Mouse (Mus musculus) G1E (cell line): ENCODE results near the gene Plin5. TPM values are rescaled to one million over a fixed set of nuclear protein-coding genes. Genes with fewer than 3 reads are reported as not detected.

Source experiments
- ATAC-seq: 2 replicates; pipeline ENCODE4 v1.8.0; 2016; ENCODE audit warnings: mild to moderate bottlenecking; ENCODE audit not compliant: insufficient number of reproducible peaks, poor library complexity, low FRiP score, severe bottlenecking; ENCODE audit errors: extremely low read depth
- DNase-seq: peaks from one replicate; pipeline ENCODE4 v3.0.0; 2012; ENCODE audit warnings: low spot score
- H3K27me3 ChIP-seq: 2 replicates; pipeline ENCODE4 v1.6.1; 2012; ENCODE audit warnings: mild to moderate bottlenecking, low read length, inconsistent platforms; ENCODE audit not compliant: insufficient read depth
- H3K36me3 ChIP-seq: replicated peaks from 2 replicates; pipeline ENCODE3; 2012; ENCODE audit warnings: mild to moderate bottlenecking, inconsistent platforms
- H3K4me1 ChIP-seq: 2 replicates; pipeline ENCODE4 v1.6.1; 2012; ENCODE audit warnings: low read depth, low read length, inconsistent platforms, mixed read lengths; ENCODE audit not compliant: insufficient read depth
- H3K4me3 ChIP-seq: 2 replicates; pipeline ENCODE4 v1.5.1; 2012; ENCODE audit warnings: low read depth, mild to moderate bottlenecking, inconsistent platforms, low read length, moderate library complexity, mixed read lengths
- H3K9me3 ChIP-seq: replicated peaks from 2 replicates; pipeline ENCODE4 v1.6.1; 2012; ENCODE audit warnings: inconsistent platforms
- CTCF ChIP-seq: IDR thresholded peaks from 2 replicates; pipeline ENCODE4 v1.5.1; 2012; ENCODE audit warnings: low read depth, low read length, inconsistent platforms, mixed read lengths
- GATA1 ChIP-seq: IDR thresholded peaks from 2 replicates; pipeline ENCODE4 v1.6.1; 2012; ENCODE audit warnings: borderline replicate concordance, low read length, inconsistent platforms, mixed read lengths
- GATA2 ChIP-seq: IDR thresholded peaks from 2 replicates; pipeline ENCODE4 v1.6.1; 2012; ENCODE audit warnings: low read depth, low read length, inconsistent platforms, borderline replicate concordance
- POLR2AphosphoS5 ChIP-seq: IDR thresholded peaks from 2 replicates; pipeline ENCODE4 v1.6.1; 2012; ENCODE audit warnings: low read depth, low read length, inconsistent platforms; ENCODE audit not compliant: insufficient replicate concordance
- TAL1 ChIP-seq: conservative IDR thresholded peaks from 2 replicates; pipeline ENCODE4 v1.6.1; 2012; ENCODE audit warnings: low read depth, low read length, inconsistent platforms, mixed read lengths
- polyA plus RNA-seq: library from polyadenylated mRNA; stranded (reverse); fragments of >175 nt; gene quantifications from 2 replicates; pipeline ENCODE4 v1.2.3, GENCODE M21; 2012
- total RNA-seq, 2 experiments: library from RNA; stranded (forward) in 1 of 2; stranded (reverse) in 1 of 2; fragments of 200-1000 nt in 1 of 2; fragments of >200 nt in 1 of 2; fragmentation: Nextera tagmentation in 1 of 2; gene quantifications; 2 replicates each; pipeline ENCODE4 v1.2.3; 2014 to 2017

The Plin5 gene
- total and polyA plus RNA-seq, 3 experiments, result not detected

DNA sequence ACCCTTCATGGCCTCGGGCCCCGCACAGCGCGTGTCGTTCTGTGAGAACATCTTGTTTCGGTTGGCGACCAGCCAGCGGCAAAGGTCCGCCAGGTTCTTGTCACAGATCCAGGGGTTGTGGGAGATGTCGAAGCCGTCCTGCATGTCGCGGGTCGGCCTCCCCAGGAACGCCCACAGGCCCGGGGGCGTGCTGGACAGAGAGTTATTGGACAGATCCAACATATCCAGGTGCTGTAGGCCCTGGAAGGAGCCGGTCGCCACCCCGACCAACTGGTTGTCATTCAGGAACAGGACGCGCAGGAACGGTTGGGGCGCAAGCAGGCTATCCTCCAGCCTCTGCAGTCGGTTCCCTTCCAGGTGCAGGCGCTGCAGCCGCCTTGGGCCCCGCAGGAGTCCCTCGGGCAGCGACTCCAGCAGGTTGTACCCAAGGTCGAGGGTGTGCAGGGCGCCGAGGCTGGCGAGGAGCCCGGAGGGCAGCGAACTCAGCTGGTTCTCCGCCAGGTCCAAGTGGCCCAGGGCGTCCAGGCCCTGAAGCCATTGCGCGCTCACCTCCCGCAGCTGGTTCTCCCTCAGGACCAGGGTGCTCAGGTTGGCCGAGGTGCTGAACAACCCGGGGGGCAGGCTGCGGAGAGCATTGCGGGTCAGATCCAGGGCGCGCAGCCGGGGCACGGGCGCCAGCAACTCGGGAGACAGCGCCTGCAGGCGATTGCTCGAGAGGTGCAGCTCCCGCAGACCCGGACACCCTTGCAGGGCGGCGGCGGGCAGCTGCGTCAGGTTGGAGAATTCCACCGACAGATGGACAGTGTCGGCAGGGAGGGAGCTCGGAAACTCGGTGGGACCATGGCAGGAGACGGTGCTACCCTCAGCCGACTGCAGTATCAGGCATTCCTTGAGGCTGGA, 2.8 kb upstream of the Plin5 start:
- TF ChIP-seq GATA1 (no peak), CTCF (no peak), GATA2 (no peak), POLR2AphosphoS5 (no peak), TAL1 (no peak)
- Histone ChIP-seq H3K36me3 (peaks cover 10% of the 10 kb centered on the region), H3K9me3 (no peaks in the 10 kb centered on the region), H3K4me3 (no peak overlapping the region), H3K27me3 (peaks cover 61% of the 10 kb centered on the region), H3K4me1 (peaks cover 11% of the 10 kb centered on the region)
- DNase-seq, result no peak
- ATAC-seq, result no peak

DNA sequence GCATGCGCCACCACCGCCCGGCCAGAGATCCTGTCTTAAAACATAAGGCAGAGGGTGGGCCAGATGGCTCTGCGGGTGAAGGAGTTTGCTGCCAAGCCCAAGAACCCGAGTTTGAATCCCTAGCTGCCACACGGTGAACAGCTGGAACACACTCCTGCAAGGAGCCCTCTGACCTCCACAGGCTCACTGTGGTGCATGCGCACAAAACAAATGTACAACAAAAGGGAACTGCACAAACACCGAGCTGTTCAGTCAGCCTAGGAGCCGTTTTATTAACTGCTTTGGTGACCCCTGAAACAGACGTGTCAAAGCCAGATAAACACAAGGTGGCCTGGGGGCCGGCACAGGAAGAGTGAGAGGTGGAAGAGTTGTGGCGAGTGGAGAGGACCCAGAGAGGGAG, 2.0 kb upstream of the Plin5 start:
- Histone ChIP-seq H3K27me3 (peaks cover 64% of the 10 kb centered on the region), H3K4me1 (peaks cover 8% of the 10 kb centered on the region; the same call in 1 of the 2 replicates), H3K9me3 (no peaks in the 10 kb centered on the region), H3K36me3 (peaks cover 6% of the 10 kb centered on the region), H3K4me3 (no peak overlapping the region)
- no peak for ATAC-seq
- no peak for DNase-seq
- no peak for TF ChIP-seq POLR2AphosphoS5
- no peak for TF ChIP-seq GATA1
- no peak for TF ChIP-seq TAL1

DNA sequence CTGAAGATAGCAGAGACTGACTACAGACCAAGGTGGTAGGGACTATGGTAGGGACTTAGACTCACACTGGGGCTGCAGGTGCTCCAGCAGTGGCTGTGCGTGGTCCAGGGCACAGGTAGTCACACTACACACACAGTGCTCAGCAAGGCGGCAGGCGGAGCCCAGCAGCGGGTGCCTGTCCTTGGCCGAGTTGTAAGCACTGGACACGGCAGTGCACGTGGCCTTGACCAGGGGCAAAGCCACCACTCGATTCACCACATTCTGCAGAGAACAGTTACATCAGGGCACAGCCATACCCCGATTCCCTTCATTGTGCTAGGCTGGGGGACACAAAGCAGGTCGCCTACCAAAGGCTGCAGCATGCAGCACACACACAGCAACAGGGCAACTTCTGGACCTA, 1.2 kb downstream of the Plin5 start:
- no peak for DNase-seq
- Histone ChIP-seq H3K9me3 (no peaks in the 10 kb centered on the region), H3K4me1 (peaks cover 6% of the 10 kb centered on the region; the same call in 1 of the 2 replicates), H3K36me3 (peaks cover 14% of the 10 kb centered on the region), H3K4me3 (no peak overlapping the region), H3K27me3 (peaks cover 44% of the 10 kb centered on the region)
- no peak for ATAC-seq
- TF ChIP-seq GATA2 (no peak), TAL1 (no peak), GATA1 (no peak), POLR2AphosphoS5 (no peak), CTCF (no peak)

DNA sequence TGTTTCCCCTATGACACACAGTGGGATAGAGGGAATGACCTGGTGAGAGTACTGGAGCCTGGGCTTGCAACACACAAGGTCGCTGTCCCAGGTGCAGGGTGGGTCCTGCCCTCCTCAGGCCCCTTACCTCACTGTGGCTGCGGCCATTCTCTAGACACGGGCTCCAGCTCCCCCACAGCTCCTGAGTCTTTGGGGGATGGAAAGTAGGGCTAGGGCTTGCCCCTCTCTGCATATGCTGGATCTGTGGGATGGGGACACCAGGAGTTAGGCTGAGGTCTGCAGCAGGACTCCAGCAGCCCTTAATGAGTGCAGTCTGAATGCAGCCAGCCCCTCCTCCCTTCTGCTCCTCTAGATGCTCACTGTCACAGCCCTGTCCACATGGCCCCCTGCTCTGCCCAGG, 4.7 kb downstream of the Plin5 start:
- no peak for TF ChIP-seq CTCF
- TF ChIP-seq GATA2, result no peak
- TF ChIP-seq POLR2AphosphoS5, result no peak
- TF ChIP-seq GATA1, result no peak
- TF ChIP-seq TAL1, result no peak
- H3K4me3 ChIP-seq, result no peak overlapping the region
- no peak for ATAC-seq

DNA sequence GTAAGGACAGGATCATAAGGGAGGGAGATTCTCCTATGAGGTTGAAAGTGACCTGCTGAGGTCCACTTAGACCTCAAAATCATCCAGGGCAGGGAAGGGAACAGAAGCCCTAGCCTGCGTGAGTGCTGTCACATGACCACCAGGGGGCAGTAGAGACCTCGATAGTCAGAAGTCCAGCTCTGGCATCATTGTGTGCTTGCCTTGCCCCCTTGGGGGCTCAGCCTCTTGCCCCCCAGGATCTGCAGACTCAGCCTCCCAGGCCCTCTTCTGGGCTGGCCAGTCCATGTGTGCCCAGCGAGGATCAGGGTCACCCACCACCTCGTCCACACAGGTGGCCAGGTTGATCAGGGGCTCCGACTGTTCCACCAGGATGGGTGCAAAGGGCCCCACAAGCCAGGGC, 5.5 kb downstream of the Plin5 start:
- peaks cover 3% of the 10 kb centered on the region; the same call in 1 of the 2 replicates for H3K4me1 ChIP-seq
- no peak overlapping the region for H3K4me3 ChIP-seq
- H3K27me3 ChIP-seq, result peaks cover 17% of the 10 kb centered on the region; the same call in 1 of the 2 replicates
- TF ChIP-seq CTCF, result peak; percentile 94
- TF ChIP-seq POLR2AphosphoS5, result no peak
- ATAC-seq (peak; percentile 45; the same call in 1 of the 2 replicates), DNase-seq (peak; percentile 74)
- peaks cover 50% of the 10 kb centered on the region for H3K36me3 ChIP-seq
- H3K9me3 ChIP-seq, result no peaks in the 10 kb centered on the region

More for the DNA sequence above, 4.7 kb downstream of the Plin5 start:
- peaks cover 24% of the 10 kb centered on the region; the same call in 1 of the 2 replicates for H3K27me3 ChIP-seq
- H3K9me3 ChIP-seq, result no peaks in the 10 kb centered on the region
- H3K36me3 ChIP-seq, result peaks cover 41% of the 10 kb centered on the region
- DNase-seq, result no peak
- H3K4me1 ChIP-seq, result peaks cover 9% of the 10 kb centered on the region; the same call in 1 of the 2 replicates

DNA sequence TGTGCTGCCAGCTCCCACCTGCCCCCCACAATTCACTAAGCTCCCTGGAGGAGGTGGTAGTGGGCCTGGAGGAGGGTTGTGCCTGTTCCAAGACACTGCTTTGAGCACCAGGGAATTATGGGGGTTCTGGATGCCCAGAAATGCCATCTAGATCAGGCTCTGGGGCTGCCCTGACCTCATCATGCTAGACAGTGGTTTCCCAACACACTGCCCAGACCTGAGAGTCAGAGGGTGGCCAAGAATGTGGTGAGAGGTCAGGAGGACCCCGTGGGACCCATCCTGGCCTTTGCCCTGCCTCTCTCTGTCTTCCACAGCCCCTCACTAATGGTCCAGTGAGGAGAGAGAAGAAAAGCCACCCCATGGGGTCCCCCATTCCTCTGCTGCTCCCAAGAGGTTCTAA, 6.4 kb downstream of the Plin5 start:
- peaks cover 51% of the 10 kb centered on the region for H3K36me3 ChIP-seq
- TF ChIP-seq CTCF, result no peak
- no peak for TF ChIP-seq GATA1
- no peak for TF ChIP-seq POLR2AphosphoS5
- no peak for TF ChIP-seq TAL1
- no peak for TF ChIP-seq GATA2
- no peak for DNase-seq
- no peaks in the 10 kb centered on the region for H3K9me3 ChIP-seq
- H3K4me1 ChIP-seq, result peaks cover 3% of the 10 kb centered on the region; the same call in 1 of the 2 replicates
- no peak overlapping the region for H3K4me3 ChIP-seq
- H3K27me3 ChIP-seq, result peaks cover 9% of the 10 kb centered on the region; the same call in 1 of the 2 replicates
- no peak for ATAC-seq

DNA sequence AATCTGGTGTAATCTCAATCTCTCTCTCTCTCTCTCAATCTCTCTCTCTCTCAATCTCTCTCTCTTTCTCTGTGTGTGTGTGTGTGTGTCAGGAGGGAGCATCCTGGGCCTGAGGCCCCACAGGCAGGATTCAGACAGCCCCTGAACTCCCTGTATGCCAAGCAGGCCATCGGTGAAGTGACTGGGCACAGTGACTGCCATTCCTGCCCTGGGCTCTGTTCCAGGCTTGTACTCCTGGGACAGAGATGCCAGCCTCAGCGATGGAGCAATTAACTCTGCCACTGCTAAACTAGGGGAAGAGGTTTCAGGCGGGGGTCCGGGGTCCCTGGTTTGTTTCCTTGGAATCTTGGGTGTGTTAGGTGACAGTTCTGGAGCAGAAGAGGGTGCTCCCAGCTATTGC, 6.8 kb downstream of the Plin5 start:
- ATAC-seq, result no peak
- no peak for DNase-seq
- TF ChIP-seq POLR2AphosphoS5 (no peak), TAL1 (no peak), GATA2 (no peak), GATA1 (no peak), CTCF (no peak)
- Histone ChIP-seq H3K4me1 (peaks cover 3% of the 10 kb centered on the region; the same call in 1 of the 2 replicates), H3K36me3 (peaks cover 51% of the 10 kb centered on the region), H3K27me3 (peaks cover 4% of the 10 kb centered on the region; the same call in 1 of the 2 replicates), H3K9me3 (no peaks in the 10 kb centered on the region), H3K4me3 (no peak overlapping the region)
